Mouse (Mus musculus) forebrain, embryonic 15.5 days (tissue): ENCODE results near the gene Gm8334. TPM values are rescaled to one million over a fixed set of nuclear protein-coding genes. Genes with fewer than 3 reads are reported as not detected.
"Not testable (repeated sequence)": the region's sequence is repeated elsewhere in the genome, so short reads cannot be mapped to it uniquely, and the experiment has no call there.

Source experiments
- ATAC-seq: fragments of 200-750 bp; cut with Nextera tagmentation; replicated peaks from 2 replicates; pipeline ENCODE4 v1.8.0; 2017; ENCODE audit warnings: mild to moderate bottlenecking, moderate TSS enrichment, moderate library complexity
- H3K27ac ChIP-seq: fragments of 300-500 bp; sonication (generic); replicated peaks from 2 replicates; pipeline ENCODE4 v1.5.1; 2015; ENCODE audit warnings: mild to moderate bottlenecking, inconsistent platforms
- H3K27me3 ChIP-seq: fragments of 300-500 bp; sonication (generic); 2 replicates; pipeline ENCODE4 v1.6.1; 2015; ENCODE audit warnings: inconsistent platforms
- H3K36me3 ChIP-seq: fragments of 300-500 bp; sonication (generic); 2 replicates; pipeline ENCODE4 v1.6.1; 2015; ENCODE audit warnings: mild to moderate bottlenecking, inconsistent platforms
- H3K4me1 ChIP-seq: fragments of 300-500 bp; sonication (generic); 2 replicates; pipeline ENCODE4 v1.6.1; 2015; ENCODE audit warnings: inconsistent platforms
- H3K4me2 ChIP-seq: fragments of 300-500 bp; sonication (generic); replicated peaks from 2 replicates; pipeline ENCODE4 v1.6.1; 2015; ENCODE audit warnings: mild to moderate bottlenecking, inconsistent platforms
- H3K4me3 ChIP-seq: fragments of 300-500 bp; sonication (generic); 2 replicates; pipeline ENCODE4 v1.5.1; 2015; ENCODE audit warnings: mild to moderate bottlenecking, inconsistent platforms
- H3K9ac ChIP-seq: fragments of 300-500 bp; sonication (generic); replicated peaks from 2 replicates; pipeline ENCODE4 v1.6.1; 2015; ENCODE audit warnings: mild to moderate bottlenecking, inconsistent platforms
- H3K9me3 ChIP-seq: fragments of 300-500 bp; sonication (generic); 2 replicates; pipeline ENCODE4 v1.6.1; 2016; ENCODE audit warnings: inconsistent platforms
- WGBS: fragments of 180-500 bp; shearing (Covaris S2); methylation state at CpG from one replicate; pipeline ENCODE4 v1.1.7; 2015; ENCODE audit warnings: mixed read lengths; 5-methylcytosine and 5-hydroxymethylcytosine counted together
- polyA plus RNA-seq: library from polyadenylated mRNA; unstranded; fragments of >200 nt; fragmentation: Nextera tagmentation; extraction: Ambion mirVana; gene quantifications from 2 replicates; pipeline ENCODE4 v1.2.1, GENCODE M21; 2015

Gm8334 gene
- polyA plus RNA-seq, result not detected in 2 replicates

DNA sequence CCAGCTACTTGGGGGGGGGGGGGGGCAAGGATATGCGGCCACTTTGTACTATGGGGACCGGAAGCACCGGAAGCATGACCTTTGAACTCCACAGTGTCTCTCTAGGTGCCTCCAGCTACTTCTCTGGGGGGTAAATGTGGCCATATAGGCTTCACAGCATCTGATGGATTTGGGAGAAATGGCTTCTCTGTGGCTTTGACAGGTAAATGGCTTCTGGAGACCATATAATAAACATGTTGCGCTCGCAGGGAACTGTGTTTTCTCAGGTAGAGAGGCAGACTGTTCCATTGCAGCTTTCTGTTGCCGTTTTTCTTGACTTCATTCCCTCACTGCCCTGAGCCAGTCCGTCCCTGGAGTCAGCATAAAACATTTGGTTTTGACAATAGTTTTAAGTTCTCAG lies at the start of gene Gm8334:
Gene Gm8334 (minus strand): TSS at position 101 of the 400 bp plus-strand sequence.
- not testable (repeated sequence) for H3K9ac ChIP-seq, H3K27ac ChIP-seq, H3K4me1 ChIP-seq, H3K36me3 ChIP-seq, H3K9me3 ChIP-seq, H3K4me2 ChIP-seq, H3K27me3 ChIP-seq, ATAC-seq, H3K4me3 ChIP-seq
- whole genome bisulfite sequencing, result 83% methylated on average over 3 of the region's 7 CpGs

DNA sequence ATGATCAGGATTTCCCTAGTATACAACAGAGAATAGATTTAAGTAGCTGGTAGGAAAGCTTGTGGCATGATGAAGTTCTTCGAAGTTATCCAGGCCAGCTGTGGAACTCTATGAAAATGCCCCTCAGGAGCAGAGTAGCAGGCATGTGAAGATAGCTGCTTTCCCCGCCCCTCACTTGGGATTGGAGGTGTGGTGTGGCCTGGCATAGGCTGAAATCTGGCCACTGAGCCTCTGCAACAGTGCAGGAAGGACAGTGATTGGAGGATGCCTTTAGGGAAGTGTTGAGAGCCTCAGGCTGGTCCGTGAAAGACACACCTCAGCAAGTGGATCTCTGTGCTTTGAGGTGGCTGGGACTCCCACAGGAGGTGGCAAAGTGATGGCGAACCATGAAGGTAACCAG lies 48.3 kb upstream of the Gm8334 start, which contains the start of gene Gm15127:
Gene Gm15127 (plus strand): TSS at position 301 of the 400 bp plus-strand sequence.
- H3K36me3 ChIP-seq, H3K4me1 ChIP-seq, H3K9ac ChIP-seq, ATAC-seq, H3K9me3 ChIP-seq, H3K4me2 ChIP-seq, H3K4me3 ChIP-seq, H3K27ac ChIP-seq, H3K27me3 ChIP-seq: not testable (repeated sequence)
- 79% methylated on average over 2 of the region's 4 CpGs for WGBS

Other genes starting within 250 kb of the Gm8334 start
- gene Gm15114, start 126.2 kb downstream of the Gm8334 start, polyA plus RNA-seq, result not detected in 2 replicates
- gene Gm15127, start 48.4 kb upstream of the Gm8334 start, polyA plus RNA-seq, result not detected in 2 replicates
- not detected in 2 replicates for gene Luzp4, start 242.5 kb upstream of the Gm8334 start, polyA plus RNA-seq